Mouse (Mus musculus) MEL (cell line): ENCODE data around the gene Prtn3. TPM values are rescaled to one million over a fixed set of nuclear protein-coding genes. Genes with fewer than 3 reads are reported as not detected.
"Not testable (repeated sequence)": the region's sequence is repeated elsewhere in the genome, so short reads cannot be mapped to it uniquely, and the experiment has no call there.

Source experiments
- DNase-seq: peaks from one replicate; pipeline ENCODE4 v3.0.0; 2011; ENCODE audit warnings: low read depth, low spot score
- H3K27ac ChIP-seq: 2 replicates; pipeline ENCODE4 v1.5.1; 2012; ENCODE audit warnings: low read depth, mild to moderate bottlenecking, control low read depth, low read length, moderate library complexity; ENCODE audit not compliant: control insufficient read depth
- H3K27me3 ChIP-seq, 2 experiments: fragments of 150-350 bp in 1 of 2; sonication (generic) in 1 of 2; 2 replicates each; pipeline ENCODE4 v1.6.1; 2012; ENCODE audit warnings: low read length in 2 of 2, mild to moderate bottlenecking in 2 of 2, improper control_type of control experiment in 1 of 2, moderate library complexity in 1 of 2; ENCODE audit not compliant: insufficient read depth in 2 of 2, control insufficient read depth in 1 of 2
- H3K36me3 ChIP-seq, 2 experiments: 2 replicates each; pipeline ENCODE4 v1.6.1; 2012 to 2014; ENCODE audit warnings: low read length in 2 of 2, improper control_type of control experiment in 1 of 2, inconsistent platforms in 1 of 2, mild to moderate bottlenecking in 1 of 2; ENCODE audit not compliant: insufficient read depth in 2 of 2, control insufficient read depth in 1 of 2
- H3K4me1 ChIP-seq, 2 experiments: fragments of 150-350 bp in 1 of 2; sonication (generic) in 1 of 2; 2 replicates each; pipeline ENCODE4 v1.6.1; 2012; ENCODE audit warnings: low read length in 2 of 2, improper control_type of control experiment in 1 of 2, mild to moderate bottlenecking in 1 of 2; ENCODE audit not compliant: insufficient read depth in 2 of 2, control insufficient read depth in 1 of 2
- H3K4me3 ChIP-seq, 2 experiments: fragments of 150-350 bp in 1 of 2; sonication (generic) in 1 of 2; 2 replicates each; pipeline ENCODE4 v1.5.1; 2012; ENCODE audit warnings: low read depth in 2 of 2, low read length in 2 of 2, mild to moderate bottlenecking in 2 of 2, moderate library complexity in 2 of 2, control low read depth in 1 of 2, improper control_type of control experiment in 1 of 2; ENCODE audit not compliant: control insufficient read depth in 1 of 2, insufficient read depth in 1 of 2
- H3K79me2 ChIP-seq: 2 replicates; pipeline ENCODE4 v1.6.1; 2012; ENCODE audit warnings: mild to moderate bottlenecking, low read length, moderate library complexity; ENCODE audit not compliant: control insufficient read depth, poor library complexity, insufficient read depth
- H3K9ac ChIP-seq: 2 replicates; pipeline ENCODE4 v1.6.1; 2012; ENCODE audit warnings: low read depth, mild to moderate bottlenecking, control low read depth, low read length, moderate library complexity; ENCODE audit not compliant: control insufficient read depth, poor library complexity, severe bottlenecking
- H3K9me3 ChIP-seq: fragments of 150-350 bp; sonication (generic); replicated peaks from 2 replicates; pipeline ENCODE4 v1.6.1; 2012; ENCODE audit warnings: mild to moderate bottlenecking, low read length, improper control_type of control experiment, moderate library complexity; ENCODE audit not compliant: insufficient read depth
- BHLHE40 ChIP-seq: IDR thresholded peaks from 2 replicates; pipeline ENCODE4 v1.6.1; 2012; ENCODE audit warnings: low read depth, mild to moderate bottlenecking, inconsistent platforms, low read length, improper control_type of control experiment, borderline replicate concordance
- CHD2 ChIP-seq: IDR thresholded peaks from 2 replicates; pipeline ENCODE4 v1.6.1; 2011; ENCODE audit warnings: low read length, improper control_type of control experiment
- ELF1 ChIP-seq: IDR thresholded peaks from 2 replicates; pipeline ENCODE4 v1.6.1; 2014; ENCODE audit warnings: low read depth, mild to moderate bottlenecking, inconsistent platforms, low read length, improper control_type of control experiment, moderate library complexity
- EP300 ChIP-seq, 2 experiments: IDR thresholded peaks; 2 replicates each; pipeline ENCODE4 v1.6.1; 2011; ENCODE audit warnings: improper control_type of control experiment in 2 of 2, low read length in 2 of 2, low read depth in 1 of 2, mild to moderate bottlenecking in 1 of 2
- ETS1 ChIP-seq: IDR thresholded peaks from 2 replicates; pipeline ENCODE4 v1.6.1; 2012; ENCODE audit warnings: low read depth, mild to moderate bottlenecking, inconsistent platforms, low read length, improper control_type of control experiment, moderate library complexity
- GATA1 ChIP-seq: IDR thresholded peaks from 2 replicates; pipeline ENCODE4 v1.6.1; 2011; ENCODE audit warnings: low read depth, low read length, improper control_type of control experiment
- JUND ChIP-seq: IDR thresholded peaks from 2 replicates; pipeline ENCODE4 v1.6.1; 2011; ENCODE audit warnings: low read depth, mild to moderate bottlenecking, improper control_type of control experiment, low read length
- MAZ ChIP-seq: IDR thresholded peaks from 2 replicates; pipeline ENCODE4 v1.6.1; 2012; ENCODE audit warnings: low read depth, mild to moderate bottlenecking, inconsistent platforms, low read length, improper control_type of control experiment
- MEF2A ChIP-seq: IDR thresholded peaks from 2 replicates; pipeline ENCODE4 v1.6.1; 2014; ENCODE audit warnings: low read depth, mild to moderate bottlenecking, inconsistent platforms, low read length, improper control_type of control experiment; ENCODE audit not compliant: poor library complexity, insufficient replicate concordance, severe bottlenecking; ENCODE audit errors: extremely low read depth
- MYB ChIP-seq: IDR thresholded peaks from 2 replicates; pipeline ENCODE4 v1.6.1; 2011; ENCODE audit warnings: mild to moderate bottlenecking, low read depth, low read length, improper control_type of control experiment
- NELFE ChIP-seq: IDR thresholded peaks from 2 replicates; pipeline ENCODE4 v1.6.1; 2011; ENCODE audit warnings: low read depth, low read length, improper control_type of control experiment
- RCOR1 ChIP-seq: IDR thresholded peaks from 2 replicates; pipeline ENCODE4 v1.6.1; 2012; ENCODE audit warnings: low read depth, mild to moderate bottlenecking, inconsistent platforms, low read length, improper control_type of control experiment
- SMC3 ChIP-seq: IDR thresholded peaks from 2 replicates; pipeline ENCODE4 v1.6.1; 2011; ENCODE audit warnings: low read depth, low read length, improper control_type of control experiment
- TAL1 ChIP-seq: IDR thresholded peaks from 2 replicates; pipeline ENCODE4 v1.6.1; 2012; ENCODE audit warnings: mild to moderate bottlenecking, inconsistent platforms, low read length, moderate library complexity, mixed read lengths
- TBP ChIP-seq: IDR thresholded peaks from 2 replicates; pipeline ENCODE4 v1.8.0; 2011; ENCODE audit warnings: low read depth, low read length, improper control_type of control experiment
- UBTF ChIP-seq: IDR thresholded peaks from 2 replicates; pipeline ENCODE4 v1.6.1; 2012; ENCODE audit warnings: low read depth, mild to moderate bottlenecking, inconsistent platforms, low read length, improper control_type of control experiment, moderate library complexity, borderline replicate concordance; ENCODE audit not compliant: insufficient read depth
- USF1 ChIP-seq: IDR thresholded peaks from 2 replicates; pipeline ENCODE4 v1.6.1; 2014; ENCODE audit warnings: low read depth, mild to moderate bottlenecking, inconsistent platforms, low read length, improper control_type of control experiment, moderate library complexity
- USF2 ChIP-seq, 2 experiments: IDR thresholded peaks; 2 replicates each; pipeline ENCODE4 v1.6.1; 2011 to 2012; ENCODE audit warnings: improper control_type of control experiment in 2 of 2, low read length in 2 of 2, borderline replicate concordance in 1 of 2, inconsistent platforms in 1 of 2, low read depth in 1 of 2, mild to moderate bottlenecking in 1 of 2; ENCODE audit not compliant: insufficient read depth in 1 of 2
- ZNF384 ChIP-seq: IDR thresholded peaks from 2 replicates; pipeline ENCODE4 v1.6.1; 2012; ENCODE audit warnings: low read depth, mild to moderate bottlenecking, inconsistent platforms, low read length, improper control_type of control experiment
- polyA plus RNA-seq, 2 experiments: library from polyadenylated mRNA; stranded (reverse) in 1 of 2; unstranded in 1 of 2; fragments of >175 nt in 1 of 2; fragments of >200 nt in 1 of 2; gene quantifications; 2 replicates each; pipeline versions ENCODE4 v1.2.1 to v1.2.4; 2012; ENCODE audit warnings: low replicate concordance in 2 of 2, low read depth in 1 of 2; ENCODE audit not compliant: insufficient read length in 2 of 2, insufficient read depth in 1 of 2, missing spikeins in 1 of 2
- total RNA-seq: library from RNA; depleted of rRNA; stranded (reverse); fragments of 300-350 nt; gene quantifications from 2 replicates; pipeline ENCODE4 v1.2.3, GENCODE M21; 2012

The Prtn3 gene
- total and polyA plus RNA-seq, 3 experiments, result 11.2 to 31.5 TPM; not detected in 1

DNA sequence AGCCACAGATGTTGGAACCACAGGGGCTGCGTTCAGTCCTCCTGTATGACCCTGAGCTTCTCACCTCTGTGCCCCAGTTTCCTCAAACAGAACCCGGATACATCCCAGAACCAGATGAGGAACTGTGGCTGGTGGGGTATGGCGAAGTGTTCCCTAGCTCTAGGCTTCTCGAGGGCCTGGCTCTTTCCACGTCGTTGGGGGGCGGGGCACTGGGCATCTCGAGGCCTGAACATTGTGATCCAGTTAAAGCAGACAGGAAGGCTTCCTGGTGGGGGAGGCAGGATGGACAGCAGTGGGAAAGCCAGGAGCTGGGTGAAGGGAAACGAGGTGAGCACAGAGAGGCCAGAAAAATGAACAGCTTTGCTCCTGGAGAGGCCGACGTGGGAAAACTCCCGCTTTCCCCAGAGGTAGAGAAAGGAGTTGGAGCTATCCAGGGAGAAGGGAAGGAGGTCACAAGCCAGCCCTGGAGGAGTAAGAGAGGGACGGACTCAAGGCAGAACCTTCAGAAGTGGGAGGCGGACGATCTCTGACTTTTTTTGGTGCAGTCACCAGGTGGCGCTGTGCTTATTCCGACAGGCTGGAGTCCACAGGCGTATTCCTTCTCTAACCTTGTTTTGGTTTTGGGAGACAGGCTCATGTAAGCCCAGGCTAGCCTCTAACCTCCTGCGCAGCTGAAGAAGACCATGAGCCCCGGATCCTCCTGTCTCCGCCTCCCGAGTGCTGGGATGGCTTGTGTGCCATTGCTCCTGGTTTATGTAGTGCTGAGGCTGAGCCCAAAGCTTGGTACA, 9.2 kb downstream of the Prtn3 start (continued):
- no peak for TF ChIP-seq ZNF384
- TF ChIP-seq BHLHE40, result no peak
- TF ChIP-seq CHD2, result no peak
- TF ChIP-seq TBP, result 0 out of 2 replicates have a peak, but pooled peaks have one; percentile 28
- TF ChIP-seq, all 39 proteins: peak for 11

DNA sequence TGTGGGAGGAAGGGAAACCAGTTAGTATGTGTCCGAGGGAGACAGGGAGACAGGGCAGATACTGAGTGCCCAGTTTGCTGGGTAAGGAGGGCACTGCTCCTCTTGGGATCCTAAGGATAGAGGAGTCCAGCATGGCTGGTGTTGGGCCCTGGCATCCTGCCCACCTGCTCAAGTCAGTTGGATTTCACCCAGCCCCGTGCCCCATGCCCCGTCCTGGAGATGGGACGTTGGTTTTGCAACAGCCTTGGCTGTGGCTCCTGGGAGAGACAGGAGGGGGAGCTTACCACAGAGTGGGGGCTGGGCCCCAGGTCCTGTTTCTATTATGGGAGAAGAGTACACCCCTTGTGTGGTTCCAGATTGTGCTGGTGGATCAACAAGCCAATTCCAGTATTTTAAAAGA, 10.2 kb downstream of the Prtn3 start:
- no peaks in the 10 kb centered on the region for H3K27me3 ChIP-seq

DNA sequence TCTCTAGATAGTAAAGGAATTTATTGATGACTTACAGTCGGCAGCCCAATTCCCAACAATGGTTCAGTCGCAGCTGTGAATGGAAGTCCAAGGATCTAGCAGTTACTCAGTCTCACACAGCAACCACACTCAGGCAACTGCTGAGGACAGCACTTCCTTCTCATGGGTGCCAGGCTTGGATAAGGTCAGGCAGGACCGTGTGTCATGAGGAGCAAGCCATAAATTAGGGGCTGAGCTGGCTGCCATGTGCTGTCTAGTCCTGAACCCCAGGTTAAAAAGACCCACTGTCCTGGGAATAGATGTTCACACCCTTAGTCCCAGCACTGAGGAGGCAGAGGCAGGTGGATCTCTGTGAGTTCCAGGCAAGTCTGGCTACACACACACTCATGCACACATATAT, 10.7 kb downstream of the Prtn3 start:
- H3K4me1 ChIP-seq, result peaks cover 6 to 34% of the 10 kb centered on the region in 2 experiments; a peak in 3 of 4 replicates
- not testable (repeated sequence) for H3K27ac ChIP-seq, DNase-seq, H3K9ac ChIP-seq, H3K79me2 ChIP-seq, H3K4me3 ChIP-seq, H3K9me3 ChIP-seq, H3K27me3 ChIP-seq
- peaks cover 0 to 10% of the 10 kb centered on the region in 2 experiments; a peak in 2 of 4 replicates for H3K36me3 ChIP-seq

More for the DNA sequence above, 10.2 kb downstream of the Prtn3 start:
- H3K4me1 ChIP-seq, result peaks cover 6 to 35% of the 10 kb centered on the region in 2 experiments; a peak in 3 of 4 replicates
- peaks cover 0 to 10% of the 10 kb centered on the region in 2 experiments; a peak in 2 of 4 replicates for H3K36me3 ChIP-seq
- H3K9ac ChIP-seq, result peak overlapping the region; percentile 68; the same call in 1 of the 2 replicates
- H3K27ac ChIP-seq, result no peak overlapping the region
- TF ChIP-seq TAL1 (no peak), RCOR1 (no peak), ELF1 (no peak), JUND (no peak), MAZ (no peak), EP300 (IDR thresholded peaks at IDR 0.05; ENCODE audit: low read depth in 1 of 2, low read length in 2 of 2) (no peak), USF1 (no peak), NELFE (no peak), UBTF (no peak), SMC3 (no peak), GATA1 (no peak), USF2 (IDR thresholded peaks at IDR 0.05; ENCODE audit: borderline replicate concordance in 1 of 2, insufficient read depth in 1 of 2, low read depth in 1 of 2, low read length in 2 of 2) (no peak), MYB (no peak), ZNF384 (no peak), MEF2A (no peak), ETS1 (no peak)
- no peaks in the 10 kb centered on the region for H3K9me3 ChIP-seq
- H3K79me2 ChIP-seq, result no peaks in the 10 kb centered on the region
- H3K4me3 ChIP-seq, result peak overlapping the region; percentile 13 to 50; a peak in 2 of 4 replicates
- DNase-seq, result no peak
